Mouse (Mus musculus) kidney, embryonic 15.5 days (tissue): ENCODE data around the gene 4921517D22Rik. TPM values are rescaled to one million over a fixed set of nuclear protein-coding genes. Genes with fewer than 3 reads are reported as not detected.

Experiments
- polyA plus RNA-seq: library from polyadenylated mRNA; unstranded; fragments of >200 nt; fragmentation: Nextera tagmentation; extraction: Ambion mirVana; gene quantifications from 2 replicates; pipeline ENCODE4 v1.2.1, GENCODE M21; 2015

Gene 4921517D22Rik
- polyA plus RNA-seq, 1 experiment from 2014 or later = not detected

Other genes starting within 250 kb of the 4921517D22Rik start
- gene Agtpbp1, start 108.9 kb downstream of the 4921517D22Rik start, polyA plus RNA-seq = 12.5 and 13.3 TPM in 2 replicates
- 101 and 113 TPM in 2 replicates for gene Naa35, start 108.8 kb downstream of the 4921517D22Rik start, polyA plus RNA-seq
- gene Golm1, start 18.3 kb downstream of the 4921517D22Rik start, polyA plus RNA-seq = 37.9 and 40.5 TPM in 2 replicates
- gene Spata31d1a, start 16.2 kb upstream of the 4921517D22Rik start, polyA plus RNA-seq = 0.04 TPM in 1 of 2 replicates, not detected in the other
- 0.04 TPM in 1 of 2 replicates, not detected in the other for gene Spata31d1b, start 18.2 kb upstream of the 4921517D22Rik start, polyA plus RNA-seq
- not detected in 2 replicates for gene Spata31d1d, start 37.6 kb upstream of the 4921517D22Rik start, polyA plus RNA-seq
- gene 1700014D04Rik, start 52.6 kb upstream of the 4921517D22Rik start, polyA plus RNA-seq = not detected in 2 replicates
- 128 and 134 TPM in 2 replicates for gene Isca1, start 75.7 kb upstream of the 4921517D22Rik start, polyA plus RNA-seq
- not detected in 2 replicates for gene Gm49354, start 88.1 kb upstream of the 4921517D22Rik start, polyA plus RNA-seq
- gene Tut7, start 129.0 kb upstream of the 4921517D22Rik start, polyA plus RNA-seq = 48.1 and 48.9 TPM in 2 replicates